Mouse (Mus musculus) hindbrain, embryonic 13.5 days (tissue): Measurements from ENCODE around the gene Il4ra. TPM values are rescaled to one million over a fixed set of nuclear protein-coding genes. Genes with fewer than 3 reads are reported as not detected.
A peak's percentile ranks its signal among the peaks of the same experiment; 100 is the strongest.

Experiments
- ATAC-seq: fragments of 200-750 bp; cut with Nextera tagmentation; 2 replicates; pipeline ENCODE4 v1.8.0; 2017; ENCODE audit warnings: moderate TSS enrichment; ENCODE audit not compliant: low FRiP score
- H3K27ac ChIP-seq: fragments of 300-500 bp; sonication (generic); 2 replicates; pipeline ENCODE4 v1.5.1; 2015; ENCODE audit warnings: inconsistent platforms, mild to moderate bottlenecking, moderate library complexity
- H3K27me3 ChIP-seq: fragments of 300-500 bp; sonication (generic); 2 replicates; pipeline ENCODE4 v1.6.1; 2015; ENCODE audit warnings: mild to moderate bottlenecking, inconsistent platforms
- H3K36me3 ChIP-seq: fragments of 300-500 bp; sonication (generic); 2 replicates; pipeline ENCODE4 v1.6.1; 2015; ENCODE audit warnings: mild to moderate bottlenecking, inconsistent platforms
- H3K4me1 ChIP-seq: fragments of 300-500 bp; sonication (generic); replicated peaks from 2 replicates; pipeline ENCODE4 v1.6.1; 2015; ENCODE audit warnings: inconsistent platforms
- H3K4me2 ChIP-seq: fragments of 300-500 bp; sonication (generic); 2 replicates; pipeline ENCODE4 v1.6.1; 2015; ENCODE audit warnings: inconsistent platforms, mild to moderate bottlenecking, moderate library complexity
- H3K4me3 ChIP-seq: fragments of 300-500 bp; sonication (generic); 2 replicates; pipeline ENCODE4 v1.5.1; 2015; ENCODE audit warnings: mild to moderate bottlenecking, inconsistent platforms
- H3K9ac ChIP-seq: fragments of 300-500 bp; sonication (generic); 2 replicates; pipeline ENCODE4 v1.6.1; 2015; ENCODE audit warnings: mild to moderate bottlenecking, inconsistent platforms
- H3K9me3 ChIP-seq: fragments of 300-500 bp; sonication (generic); 2 replicates; pipeline ENCODE4 v1.6.1; 2016; ENCODE audit warnings: inconsistent platforms
- WGBS: fragments of 180-500 bp; shearing (Covaris S2); methylation state at CpG from one replicate; pipeline ENCODE4 v1.1.7; 2015; 5-methylcytosine and 5-hydroxymethylcytosine counted together
- polyA plus RNA-seq: library from polyadenylated mRNA; unstranded; fragments of >200 nt; fragmentation: Nextera tagmentation; extraction: Ambion mirVana; gene quantifications from 2 replicates; pipeline ENCODE4 v1.2.1, GENCODE M21; 2015

Il4ra gene
- polyA plus RNA-seq, 1 experiment from 2014 or later: 4.1 TPM

- Histone ChIP-seq H3K36me3 (no peaks in the 10 kb centered on the region), H3K4me2 (no peak overlapping the region), H3K4me1 (peaks cover 18% of the 10 kb centered on the region), H3K27me3 (0 out of 2 replicates have a peak, but pooled peaks cover 2% of the 10 kb centered on the region), H3K9ac (no peak overlapping the region), H3K4me3 (no peak overlapping the region), H3K27ac (no peak overlapping the region), H3K9me3 (no peaks in the 10 kb centered on the region)
- WGBS: 85% methylated on average over 3 of the region's 3 CpGs
- ATAC-seq: no peak
Observed at GRCm38 (mm10) chr7:125563093-125563492, 11.2 kb downstream of the Il4ra start.

- ATAC-seq: no peak
- H3K4me2 ChIP-seq: no peak overlapping the region
- H3K27me3 ChIP-seq: 0 out of 2 replicates have a peak, but pooled peaks cover 2% of the 10 kb centered on the region
- H3K36me3 ChIP-seq: no peaks in the 10 kb centered on the region
- no peak overlapping the region for H3K4me3 ChIP-seq
- H3K9ac ChIP-seq: no peak overlapping the region
- H3K9me3 ChIP-seq: no peaks in the 10 kb centered on the region
- WGBS: 64% methylated on average over 11 of the region's 11 CpGs
- peaks cover 13% of the 10 kb centered on the region for H3K4me1 ChIP-seq
- no peak overlapping the region for H3K27ac ChIP-seq
Observed at GRCm38 (mm10) chr7:125564316-125565024, 12.6 kb downstream of the Il4ra start.

- H3K27me3 ChIP-seq: 0 out of 2 replicates have a peak, but pooled peaks cover 2% of the 10 kb centered on the region
- ATAC-seq: no peak
- H3K36me3 ChIP-seq: no peaks in the 10 kb centered on the region
- H3K27ac ChIP-seq: no peak overlapping the region
- H3K4me2 ChIP-seq: no peak overlapping the region
- no peak overlapping the region for H3K9ac ChIP-seq
- H3K4me1 ChIP-seq: peaks cover 13% of the 10 kb centered on the region
- WGBS: 28% methylated on average over 12 of the region's 12 CpGs
- H3K4me3 ChIP-seq: no peak overlapping the region
- H3K9me3 ChIP-seq: no peaks in the 10 kb centered on the region
Observed at GRCm38 (mm10) chr7:125565516-125566285, 13.8 kb downstream of the Il4ra start.

GRCm38 (mm10) chr7:125566420-125566819 is 14.5 kb downstream of the Il4ra start:
- Histone ChIP-seq H3K9me3 (no peaks in the 10 kb centered on the region), H3K4me1 (peaks cover 13% of the 10 kb centered on the region), H3K4me3 (no peak overlapping the region), H3K27ac (no peak overlapping the region), H3K9ac (no peak overlapping the region), H3K36me3 (no peaks in the 10 kb centered on the region), H3K4me2 (no peak overlapping the region), H3K27me3 (0 out of 2 replicates have a peak, but pooled peaks cover 2% of the 10 kb centered on the region)
- WGBS: 71% methylated on average over 2 of the region's 2 CpGs
- no peak for ATAC-seq

DNA sequence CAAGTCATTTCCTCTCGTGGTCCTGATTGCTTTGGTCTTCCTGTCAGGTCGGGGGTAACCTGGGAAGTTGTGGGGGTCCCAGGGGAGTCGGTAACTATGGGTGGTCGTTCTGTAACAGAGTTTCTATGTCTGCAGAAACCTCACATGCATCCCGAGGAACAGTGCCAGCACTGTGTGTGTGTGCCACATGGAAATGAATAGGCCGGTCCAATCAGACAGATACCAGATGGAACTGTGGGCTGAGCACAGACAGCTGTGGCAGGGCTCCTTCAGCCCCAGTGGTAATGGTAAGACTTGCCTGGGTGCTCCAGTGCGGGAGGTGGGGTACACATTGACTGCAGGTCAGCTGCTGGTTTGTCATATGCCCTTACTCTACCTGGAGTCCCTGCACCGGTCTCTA is 17.0 kb downstream of the Il4ra start:
- Histone ChIP-seq H3K36me3 (no peaks in the 10 kb centered on the region), H3K27me3 (no peaks in the 10 kb centered on the region), H3K9me3 (no peaks in the 10 kb centered on the region), H3K4me3 (no peak overlapping the region), H3K4me2 (no peak overlapping the region), H3K9ac (no peak overlapping the region), H3K27ac (no peak overlapping the region), H3K4me1 (peaks cover 16% of the 10 kb centered on the region)
- 90% methylated on average over 8 of the region's 8 CpGs for WGBS
- no peak for ATAC-seq

DNA sequence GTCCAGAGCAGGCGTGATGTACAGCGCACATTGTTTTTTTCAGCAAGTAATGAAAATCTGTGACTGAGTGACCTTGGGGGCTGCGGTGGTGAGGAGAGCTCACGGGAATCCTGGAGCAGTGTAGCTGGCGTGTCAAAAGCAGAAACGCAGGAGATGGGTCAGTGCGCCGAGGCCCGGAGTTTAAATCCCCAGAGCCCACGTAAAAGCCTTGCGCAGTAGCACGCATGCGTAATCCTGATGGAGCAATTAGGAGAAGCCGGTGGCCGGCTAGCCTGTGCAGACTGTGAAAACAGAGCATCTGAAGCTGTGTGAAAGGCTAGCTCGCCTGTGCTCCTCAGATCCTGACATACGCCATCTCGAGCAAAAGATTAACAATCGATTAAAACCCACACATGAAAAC is 20.0 kb downstream of the Il4ra start:
- H3K27me3 ChIP-seq: no peaks in the 10 kb centered on the region
- 58% methylated on average over 19 of the region's 19 CpGs for WGBS
- no peaks in the 10 kb centered on the region for H3K36me3 ChIP-seq
- ATAC-seq: peak; percentile 18; the same call in 1 of the 2 replicates
- no peaks in the 10 kb centered on the region for H3K9me3 ChIP-seq
- peak overlapping the region; percentile 53; the same call in 1 of the 2 replicates for H3K9ac ChIP-seq
- H3K27ac ChIP-seq: peak overlapping the region; percentile 64
- H3K4me2 ChIP-seq: peak overlapping the region; percentile 33
- H3K4me3 ChIP-seq: no peak overlapping the region
- H3K4me1 ChIP-seq: peaks cover 12% of the 10 kb centered on the region

DNA sequence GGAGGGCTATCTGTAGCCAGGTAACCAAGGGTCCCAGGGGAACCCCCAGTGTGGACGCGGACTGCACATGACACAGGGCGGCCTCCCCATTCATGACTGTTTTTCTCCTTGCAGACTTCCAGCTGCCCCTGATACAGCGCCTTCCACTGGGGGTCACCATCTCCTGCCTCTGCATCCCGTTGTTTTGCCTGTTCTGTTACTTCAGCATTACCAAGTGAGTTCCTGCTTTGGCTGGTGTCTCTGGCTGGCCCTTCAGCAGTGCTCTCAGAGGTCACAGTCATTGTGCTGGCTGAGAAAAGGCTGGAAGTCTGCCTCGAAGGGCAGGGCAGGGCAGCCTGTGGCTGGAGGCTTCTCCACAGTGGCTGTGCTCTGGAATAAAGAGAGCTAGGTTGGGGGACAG is 20.8 kb downstream of the Il4ra start:
- peak overlapping the region; percentile 64; the same call in 1 of the 2 replicates for H3K27ac ChIP-seq
- H3K4me1 ChIP-seq: peaks cover 21% of the 10 kb centered on the region
- H3K4me3 ChIP-seq: no peak overlapping the region
- H3K9me3 ChIP-seq: no peaks in the 10 kb centered on the region
- H3K36me3 ChIP-seq: no peaks in the 10 kb centered on the region
- 71% methylated on average over 6 of the region's 6 CpGs for WGBS
- no peak for ATAC-seq
- no peak overlapping the region for H3K4me2 ChIP-seq
- H3K9ac ChIP-seq: no peak overlapping the region
- no peaks in the 10 kb centered on the region for H3K27me3 ChIP-seq

GRCm38 (mm10) chr7:125573849-125574248 is 21.9 kb downstream of the Il4ra start:
- H3K4me2 ChIP-seq: no peak overlapping the region
- H3K9ac ChIP-seq: no peak overlapping the region
- no peak overlapping the region for H3K27ac ChIP-seq
- no peak overlapping the region for H3K4me3 ChIP-seq
- H3K9me3 ChIP-seq: no peaks in the 10 kb centered on the region
- WGBS: 83% methylated on average over 2 of the region's 2 CpGs
- 0 out of 2 replicates have a peak, but pooled peaks cover 3% of the 10 kb centered on the region for H3K27me3 ChIP-seq
- no peak for ATAC-seq
- H3K36me3 ChIP-seq: no peaks in the 10 kb centered on the region
- peaks cover 24% of the 10 kb centered on the region for H3K4me1 ChIP-seq

DNA sequence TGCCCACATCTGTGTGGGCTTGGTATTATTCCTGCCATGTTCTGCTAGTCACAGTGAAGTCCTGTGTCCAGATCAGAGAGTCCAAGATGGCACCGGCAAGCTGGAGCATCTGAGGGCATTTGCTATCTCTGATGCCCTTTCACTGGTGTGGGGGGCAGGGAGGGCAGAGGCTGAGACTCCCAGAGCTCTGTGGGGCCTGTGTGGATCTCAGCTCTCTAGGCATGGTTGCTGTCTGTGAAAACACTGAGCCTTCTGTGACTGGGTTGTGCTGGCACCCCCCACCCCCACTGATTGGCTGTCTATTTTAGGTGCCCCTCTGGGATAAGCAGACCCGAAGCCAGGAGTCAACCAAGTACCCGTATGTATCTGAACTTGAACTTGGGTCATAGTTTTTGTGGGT is 22.9 kb downstream of the Il4ra start:
- Histone ChIP-seq H3K36me3 (no peaks in the 10 kb centered on the region), H3K9ac (no peak overlapping the region), H3K9me3 (no peaks in the 10 kb centered on the region), H3K4me1 (peaks cover 24% of the 10 kb centered on the region), H3K27me3 (peaks cover 3% of the 10 kb centered on the region; the same call in 1 of the 2 replicates), H3K4me2 (no peak overlapping the region), H3K27ac (no peak overlapping the region), H3K4me3 (no peak overlapping the region)
- WGBS: 87% methylated on average over 3 of the region's 3 CpGs
- no peak for ATAC-seq

DNA sequence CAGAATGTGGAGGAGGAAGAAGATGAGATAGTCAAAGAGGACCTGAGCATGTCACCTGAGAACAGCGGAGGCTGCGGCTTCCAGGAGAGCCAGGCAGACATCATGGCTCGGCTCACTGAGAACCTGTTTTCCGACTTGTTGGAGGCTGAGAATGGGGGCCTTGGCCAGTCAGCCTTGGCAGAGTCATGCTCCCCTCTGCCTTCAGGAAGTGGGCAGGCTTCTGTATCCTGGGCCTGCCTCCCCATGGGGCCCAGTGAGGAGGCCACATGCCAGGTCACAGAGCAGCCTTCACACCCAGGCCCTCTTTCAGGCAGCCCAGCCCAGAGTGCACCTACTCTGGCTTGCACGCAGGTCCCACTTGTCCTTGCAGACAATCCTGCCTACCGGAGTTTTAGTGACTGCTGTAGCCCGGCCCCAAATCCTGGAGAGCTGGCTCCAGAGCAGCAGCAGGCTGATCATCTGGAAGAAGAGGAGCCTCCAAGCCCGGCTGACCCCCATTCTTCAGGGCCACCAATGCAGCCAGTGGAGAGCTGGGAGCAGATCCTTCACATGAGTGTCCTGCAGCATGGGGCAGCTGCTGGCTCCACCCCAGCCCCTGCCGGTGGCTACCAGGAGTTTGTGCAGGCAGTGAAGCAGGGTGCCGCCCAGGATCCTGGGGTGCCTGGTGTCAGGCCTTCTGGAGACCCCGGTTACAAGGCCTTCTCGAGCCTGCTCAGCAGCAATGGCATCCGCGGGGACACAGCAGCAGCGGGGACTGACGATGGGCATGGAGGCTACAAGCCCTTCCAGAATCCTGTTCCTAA is 24.0 kb downstream of the Il4ra start:
- ATAC-seq: no peak
- H3K4me1 ChIP-seq: peaks cover 26% of the 10 kb centered on the region

GRCm38 (mm10) chr7:125576982-125577381 is 25.1 kb downstream of the Il4ra start:
- Histone ChIP-seq H3K36me3 (no peaks in the 10 kb centered on the region), H3K4me2 (no peak overlapping the region), H3K27ac (0 out of 2 replicates have a peak overlapping the region, but pooled peaks have one; percentile 18), H3K4me3 (no peak overlapping the region), H3K9me3 (no peaks in the 10 kb centered on the region), H3K9ac (no peak overlapping the region; the same call in 1 of the 2 replicates), H3K4me1 (peaks cover 27% of the 10 kb centered on the region), H3K27me3 (peaks cover 10% of the 10 kb centered on the region; the same call in 1 of the 2 replicates)
- 65% methylated on average over 7 of the region's 7 CpGs for WGBS
- no peak for ATAC-seq

More for the DNA sequence above, 24.0 kb downstream of the Il4ra start:
- Histone ChIP-seq H3K9me3 (no peaks in the 10 kb centered on the region), H3K9ac (no peak overlapping the region), H3K36me3 (no peaks in the 10 kb centered on the region), H3K4me2 (no peak overlapping the region), H3K27me3 (peaks cover 10% of the 10 kb centered on the region; the same call in 1 of the 2 replicates), H3K4me3 (no peak overlapping the region), H3K27ac (no peak overlapping the region)
- WGBS: 86% methylated on average over 16 of the region's 16 CpGs
